Mouse (Mus musculus) olfactory bulb, adult 2 months (tissue): ENCODE results near the gene Tecpr2.

Experiments
- CTCF ChIP-seq: fragments of 200-500 bp; IDR thresholded peaks from 2 replicates; pipeline ENCODE4 v1.5.1; 2012; ENCODE audit warnings: low read depth, mild to moderate bottlenecking, low read length, moderate library complexity; ENCODE audit not compliant: insufficient read depth
- POLR2A ChIP-seq: fragments of 200-500 bp; IDR thresholded peaks from 2 replicates; pipeline ENCODE4 v1.6.1; 2012; ENCODE audit warnings: mild to moderate bottlenecking, low read depth, low read length, moderate library complexity; ENCODE audit not compliant: insufficient read depth

GRCm38 (mm10) chr12:110860293-110860692 lies 28.8 kb upstream of the Tecpr2 start:
- TF ChIP-seq CTCF (no peak), POLR2A (no peak)
